Mouse (Mus musculus): ENCODE measurements around the gene Uchl3. TPM values are rescaled to one million over a fixed set of nuclear protein-coding genes. Genes with fewer than 3 reads are reported as not detected.
A peak's percentile ranks its signal among the peaks of the same experiment; 100 is the strongest.

The Uchl3 gene
- polyA plus RNA-seq (2014; fragmentation: Nextera tagmentation; extraction: Ambion mirVana), result 294 and 335 TPM in 2 replicates

DNA sequence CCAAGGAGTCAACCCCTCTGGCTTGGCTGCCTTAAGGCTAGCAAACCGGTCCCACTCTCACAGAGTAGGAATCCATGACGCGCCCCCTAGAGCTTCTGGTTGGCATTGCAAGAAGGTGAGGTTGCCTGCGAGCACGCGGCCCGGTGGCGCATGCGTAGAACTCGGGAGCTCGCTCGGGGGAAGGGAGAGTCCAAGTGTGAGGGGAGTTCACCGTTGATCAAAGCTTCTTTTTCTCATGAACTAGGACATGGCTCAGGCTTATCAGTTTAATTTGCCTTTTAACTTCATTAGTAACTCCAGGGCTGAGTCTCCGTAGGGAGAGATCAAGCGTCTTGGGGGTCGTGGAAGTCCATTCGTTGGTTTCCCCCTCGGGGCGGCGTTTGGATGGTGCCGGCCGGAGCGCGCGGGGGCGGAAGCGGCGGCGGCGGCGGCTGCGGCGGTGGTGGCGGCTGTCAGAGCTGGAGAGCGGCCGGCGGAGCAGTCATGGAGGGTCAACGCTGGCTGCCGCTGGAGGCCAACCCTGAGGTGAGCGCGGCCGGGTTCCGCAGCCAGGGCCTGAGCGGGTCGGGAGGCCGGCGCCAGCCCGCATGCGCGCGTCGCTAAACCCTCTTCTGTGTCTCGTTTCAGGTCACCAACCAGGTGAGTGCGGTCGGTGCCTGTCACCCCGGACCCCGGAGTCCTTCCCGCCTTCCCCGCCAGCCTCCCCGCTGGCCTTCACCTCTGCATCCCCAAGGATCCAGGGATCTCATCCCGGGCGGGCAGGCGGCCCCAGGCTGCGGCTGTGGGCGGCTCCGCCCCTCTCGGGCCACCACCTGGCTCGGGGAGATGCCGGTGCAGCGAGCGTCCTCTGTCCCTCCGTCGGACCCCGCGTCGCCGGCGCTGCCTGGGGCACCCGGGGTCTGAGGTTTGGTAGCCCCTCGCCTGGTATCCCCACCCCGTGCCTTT lies at the start of gene Uchl3:
Gene Uchl3 (plus strand): TSS at position 387 of the 945 bp plus-strand sequence.
- peak within 1 kb of the TSS; percentile 91 for H3K9ac ChIP-seq (replicated peaks; ENCODE audit: low read length)
- H3K27ac ChIP-seq (replicated peaks; ENCODE audit: low read depth, low read length), result peak within 1 kb of the TSS; percentile 83
- H3K27me3 ChIP-seq (ENCODE audit: control insufficient read depth, insufficient read depth, low read length), result no peaks in the 10 kb centered on the region
- peak; percentile 100 for DNase-seq
- no peaks in the 10 kb centered on the region for H3K9me3 ChIP-seq (ENCODE audit: control insufficient read depth, low read length)
- peak within 1 kb of the TSS; percentile 97 for H3K4me3 ChIP-seq (replicated peaks; ENCODE audit: low read depth, low read length)
- 0 out of 2 replicates have a peak, but pooled peaks cover 3% of the 10 kb centered on the region for H3K36me3 ChIP-seq (ENCODE audit: control insufficient read depth, insufficient read depth, low read length)
- WGBS, result under 1% methylated on average over 81 of the region's 81 CpGs
- peak within 1 kb of the TSS; percentile 67 for H3K4me2 ChIP-seq (ENCODE audit: low read length)
- peaks cover 11% of the 10 kb centered on the region for H3K4me1 ChIP-seq (ENCODE audit: control insufficient read depth, insufficient read depth, low read length)
- ATAC-seq (ENCODE audit: low FRiP score, low TSS enrichment), result peak; percentile 91

DNA sequence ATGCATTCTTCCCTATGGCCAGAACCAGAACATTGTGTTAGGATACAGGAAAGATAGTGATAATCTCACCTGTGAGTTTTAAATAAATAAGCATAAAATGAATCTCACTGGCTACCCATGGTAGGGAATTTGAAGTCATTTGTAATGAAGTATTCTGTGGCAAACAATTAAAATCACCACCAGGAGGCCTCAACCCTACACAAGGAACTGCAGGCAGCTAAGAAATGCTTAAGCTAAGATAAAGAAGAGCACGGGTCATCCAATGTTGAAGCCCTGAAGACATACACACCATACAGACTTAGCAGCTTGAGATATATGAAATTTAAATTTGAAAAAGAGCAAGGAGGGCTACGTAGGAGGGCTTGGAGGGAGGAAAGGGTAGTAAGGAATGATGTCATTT lies 47.9 kb upstream of the Uchl3 start:
- no peak overlapping the region for H3K27ac ChIP-seq (replicated peaks; ENCODE audit: low read depth, low read length)
- DNase-seq (peak; percentile 21), ATAC-seq (ENCODE audit: low FRiP score, low TSS enrichment) (no peak)
- peaks cover 4% of the 10 kb centered on the region; the same call in 1 of the 2 replicates for H3K27me3 ChIP-seq (ENCODE audit: control insufficient read depth, insufficient read depth, low read length)
- no peak overlapping the region for H3K4me3 ChIP-seq (replicated peaks; ENCODE audit: low read depth, low read length)
- H3K4me2 ChIP-seq (ENCODE audit: low read length), result peak overlapping the region; percentile 15; the same call in 1 of the 2 replicates
- H3K9ac ChIP-seq (replicated peaks; ENCODE audit: low read length), result no peak overlapping the region
- H3K4me1 ChIP-seq (ENCODE audit: control insufficient read depth, insufficient read depth, low read length), result no peaks in the 10 kb centered on the region
- no peaks in the 10 kb centered on the region for H3K36me3 ChIP-seq (ENCODE audit: control insufficient read depth, insufficient read depth, low read length)
- no peaks in the 10 kb centered on the region for H3K9me3 ChIP-seq (ENCODE audit: control insufficient read depth, low read length)
- WGBS, result 50% methylated on average over 2 of the region's 2 CpGs

GRCm38 (mm10) chr14:101607631-101608518 lies 45.9 kb upstream of the Uchl3 start:
- DNase-seq (peak; percentile 69), ATAC-seq (ENCODE audit: low FRiP score, low TSS enrichment) (peak; percentile 51)
- H3K4me1 ChIP-seq (ENCODE audit: control insufficient read depth, insufficient read depth, low read length), result no peaks in the 10 kb centered on the region
- peak overlapping the region; percentile 21 for H3K27ac ChIP-seq (replicated peaks; ENCODE audit: low read depth, low read length)
- peaks cover 4% of the 10 kb centered on the region; the same call in 1 of the 2 replicates for H3K27me3 ChIP-seq (ENCODE audit: control insufficient read depth, insufficient read depth, low read length)
- no peaks in the 10 kb centered on the region for H3K9me3 ChIP-seq (ENCODE audit: control insufficient read depth, low read length)
- H3K9ac ChIP-seq (replicated peaks; ENCODE audit: low read length), result peak overlapping the region; percentile 70
- peak overlapping the region; percentile 75 for H3K4me3 ChIP-seq (replicated peaks; ENCODE audit: low read depth, low read length)
- peak overlapping the region; percentile 97 for H3K4me2 ChIP-seq (ENCODE audit: low read length)
- under 1% methylated on average over 62 of the region's 62 CpGs for WGBS
- no peaks in the 10 kb centered on the region for H3K36me3 ChIP-seq (ENCODE audit: control insufficient read depth, insufficient read depth, low read length)

GRCm38 (mm10) chr14:101608519-101609368 lies 45.0 kb upstream of the Uchl3 start, which contains the start of gene Tbc1d4:
Gene Tbc1d4 (minus strand): TSS chr14:101609191.
- peaks cover 4% of the 10 kb centered on the region; the same call in 1 of the 2 replicates for H3K27me3 ChIP-seq (ENCODE audit: control insufficient read depth, insufficient read depth, low read length)
- H3K4me1 ChIP-seq (ENCODE audit: control insufficient read depth, insufficient read depth, low read length), result no peaks in the 10 kb centered on the region
- H3K27ac ChIP-seq (replicated peaks; ENCODE audit: low read depth, low read length), result peak within 1 kb of the TSS; percentile 21
- peak within 1 kb of the TSS; percentile 70 for H3K9ac ChIP-seq (replicated peaks; ENCODE audit: low read length)
- ATAC-seq (ENCODE audit: low FRiP score, low TSS enrichment) (peak; percentile 82), DNase-seq (peak; percentile 85)
- H3K4me3 ChIP-seq (replicated peaks; ENCODE audit: low read depth, low read length), result peak within 1 kb of the TSS; percentile 75
- H3K36me3 ChIP-seq (ENCODE audit: control insufficient read depth, insufficient read depth, low read length), result no peaks in the 10 kb centered on the region
- H3K9me3 ChIP-seq (ENCODE audit: control insufficient read depth, low read length), result no peaks in the 10 kb centered on the region
- peak within 1 kb of the TSS; percentile 97 for H3K4me2 ChIP-seq (ENCODE audit: low read length)
- under 1% methylated on average over 62 of the region's 62 CpGs for WGBS

DNA sequence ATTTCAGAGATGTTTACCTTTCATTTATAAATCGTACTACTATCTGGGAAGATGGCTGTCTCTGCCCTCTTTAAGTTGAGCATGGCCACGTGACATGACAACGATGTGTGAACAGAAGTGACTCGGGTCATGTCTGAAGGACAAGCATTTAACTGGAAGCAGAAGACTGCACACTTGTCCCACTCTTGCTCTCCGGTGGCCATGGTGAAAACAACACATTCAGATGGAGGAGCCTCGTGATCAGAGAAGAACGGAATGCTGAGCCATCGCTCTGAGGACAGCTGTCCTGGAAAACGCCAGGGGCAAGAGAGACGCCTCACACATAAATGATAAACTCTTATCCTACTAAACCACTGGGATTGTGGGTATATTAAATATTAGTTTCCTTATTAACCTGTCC lies 43.1 kb upstream of the Uchl3 start:
- Histone ChIP-seq H3K4me1 (ENCODE audit: control insufficient read depth, insufficient read depth, low read length) (no peaks in the 10 kb centered on the region), H3K9me3 (ENCODE audit: control insufficient read depth, low read length) (no peaks in the 10 kb centered on the region), H3K27me3 (ENCODE audit: control insufficient read depth, insufficient read depth, low read length) (peaks cover 4% of the 10 kb centered on the region; the same call in 1 of the 2 replicates), H3K4me3 (replicated peaks; ENCODE audit: low read depth, low read length) (no peak overlapping the region), H3K36me3 (ENCODE audit: control insufficient read depth, insufficient read depth, low read length) (no peaks in the 10 kb centered on the region), H3K4me2 (ENCODE audit: low read length) (no peak overlapping the region), H3K27ac (replicated peaks; ENCODE audit: low read depth, low read length) (no peak overlapping the region), H3K9ac (replicated peaks; ENCODE audit: low read length) (no peak overlapping the region)
- DNase-seq (no peak), ATAC-seq (ENCODE audit: low FRiP score, low TSS enrichment) (no peak)
- 86% methylated on average over 10 of the region's 10 CpGs for WGBS

DNA sequence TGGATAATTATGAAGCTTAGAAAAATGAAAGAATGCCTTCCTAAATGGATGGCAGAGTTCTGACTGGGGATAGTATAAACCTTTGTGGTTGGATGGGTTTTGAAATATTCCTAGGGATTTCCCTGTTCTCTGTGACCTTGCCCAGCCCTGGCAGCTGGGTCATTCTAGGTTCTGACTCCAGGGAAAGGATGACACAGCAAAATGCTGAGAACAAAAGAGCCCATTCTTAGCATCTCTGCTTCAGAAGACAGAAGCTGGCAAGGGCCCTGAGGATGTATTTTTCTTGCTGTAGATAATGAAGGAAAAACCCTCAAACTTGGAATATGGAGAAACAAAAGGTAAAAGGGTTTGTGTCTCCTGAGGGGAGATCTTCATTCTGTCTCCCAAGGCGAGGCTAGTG lies 40.6 kb upstream of the Uchl3 start:
- no peak overlapping the region for H3K9ac ChIP-seq (replicated peaks; ENCODE audit: low read length)
- H3K27ac ChIP-seq (replicated peaks; ENCODE audit: low read depth, low read length), result no peak overlapping the region
- no peaks in the 10 kb centered on the region for H3K27me3 ChIP-seq (ENCODE audit: control insufficient read depth, insufficient read depth, low read length)
- no peak overlapping the region for H3K4me2 ChIP-seq (ENCODE audit: low read length)
- H3K4me3 ChIP-seq (replicated peaks; ENCODE audit: low read depth, low read length), result no peak overlapping the region
- H3K36me3 ChIP-seq (ENCODE audit: control insufficient read depth, insufficient read depth, low read length), result no peaks in the 10 kb centered on the region
- ATAC-seq (ENCODE audit: low FRiP score, low TSS enrichment) (no peak), DNase-seq (no peak)
- no peaks in the 10 kb centered on the region for H3K4me1 ChIP-seq (ENCODE audit: control insufficient read depth, insufficient read depth, low read length)
- no peaks in the 10 kb centered on the region for H3K9me3 ChIP-seq (ENCODE audit: control insufficient read depth, low read length)
- 68% methylated on average over 1 of the region's 1 CpGs for WGBS

DNA sequence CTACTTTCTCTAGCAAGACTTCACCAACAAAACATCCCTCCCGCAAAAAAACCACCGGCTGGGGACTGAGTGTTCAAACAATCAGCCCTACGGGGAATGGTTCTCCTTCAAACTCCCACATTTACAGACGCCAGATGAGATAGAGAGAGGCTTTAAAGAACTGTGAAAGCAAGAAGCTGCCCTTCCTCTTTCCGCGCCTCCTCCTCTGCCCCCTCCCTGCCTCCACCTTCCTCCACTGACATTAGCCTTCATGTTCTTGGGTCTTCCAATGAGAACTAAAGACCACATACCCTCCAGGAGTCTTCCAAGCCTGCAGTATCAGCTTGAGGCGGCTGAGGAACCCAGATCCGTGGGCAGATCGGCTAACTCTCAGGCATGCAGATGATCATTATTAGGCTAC lies 37.6 kb upstream of the Uchl3 start:
- no peak for DNase-seq
- H3K27me3 ChIP-seq (ENCODE audit: control insufficient read depth, insufficient read depth, low read length), result no peaks in the 10 kb centered on the region
- no peaks in the 10 kb centered on the region for H3K4me1 ChIP-seq (ENCODE audit: control insufficient read depth, insufficient read depth, low read length)
- 83% methylated on average over 9 of the region's 9 CpGs for WGBS
- ATAC-seq (ENCODE audit: low FRiP score, low TSS enrichment), result no peak
- H3K4me3 ChIP-seq (replicated peaks; ENCODE audit: low read depth, low read length), result no peak overlapping the region
- H3K9ac ChIP-seq (replicated peaks; ENCODE audit: low read length), result no peak overlapping the region
- no peaks in the 10 kb centered on the region for H3K36me3 ChIP-seq (ENCODE audit: control insufficient read depth, insufficient read depth, low read length)
- H3K9me3 ChIP-seq (ENCODE audit: control insufficient read depth, low read length), result no peaks in the 10 kb centered on the region
- no peak overlapping the region for H3K27ac ChIP-seq (replicated peaks; ENCODE audit: low read depth, low read length)
- H3K4me2 ChIP-seq (ENCODE audit: low read length), result no peak overlapping the region

DNA sequence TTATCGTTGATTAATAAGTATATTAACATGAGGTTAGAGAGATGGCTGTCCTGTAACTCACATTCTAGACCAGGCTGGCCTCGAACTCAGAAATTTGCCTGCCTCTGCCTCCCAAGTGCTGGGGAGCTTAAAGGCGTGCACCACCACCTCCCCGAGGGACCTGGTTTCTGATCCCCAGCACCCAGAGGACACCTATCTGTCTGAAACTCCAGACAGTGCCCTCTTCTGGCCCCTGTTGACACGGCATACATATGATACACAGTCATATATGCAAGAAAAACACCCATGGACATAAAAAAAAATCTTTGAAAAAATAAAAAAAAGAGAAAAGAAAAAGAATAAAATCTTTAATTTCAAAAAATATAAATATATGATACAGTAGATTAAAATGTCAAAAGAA lies 36.1 kb upstream of the Uchl3 start:
- no peak for ATAC-seq (ENCODE audit: low FRiP score, low TSS enrichment)
- DNase-seq, result no peak
- no peak overlapping the region for H3K9ac ChIP-seq (replicated peaks; ENCODE audit: low read length)
- H3K27ac ChIP-seq (replicated peaks; ENCODE audit: low read depth, low read length), result no peak overlapping the region
- no peaks in the 10 kb centered on the region for H3K36me3 ChIP-seq (ENCODE audit: control insufficient read depth, insufficient read depth, low read length)
- H3K4me3 ChIP-seq (replicated peaks; ENCODE audit: low read depth, low read length), result no peak overlapping the region
- no peaks in the 10 kb centered on the region for H3K4me1 ChIP-seq (ENCODE audit: control insufficient read depth, insufficient read depth, low read length)
- H3K27me3 ChIP-seq (ENCODE audit: control insufficient read depth, insufficient read depth, low read length), result no peaks in the 10 kb centered on the region
- H3K4me2 ChIP-seq (ENCODE audit: low read length), result no peak overlapping the region
- 88% methylated on average over 5 of the region's 5 CpGs for WGBS
- no peaks in the 10 kb centered on the region for H3K9me3 ChIP-seq (ENCODE audit: control insufficient read depth, low read length)
